Comparison of ENCODE assay signal across 8 mouse cellular contexts in genomic region chr13:34148767-34149392, GRCm38 (mm10). TPM values are rescaled to one million over a fixed set of nuclear protein-coding genes. Genes with fewer than 3 reads are reported as not detected.
DNase-seq lines count a peak whose midpoint lies in the region; ATAC-seq and TF ChIP-seq lines count a peak whose summit lies in the region.

No protein-coding gene starts in this region.

- H3K27me3 ChIP-seq in embryonic facial prominence, embryonic 11.5 days (ENCODE audit: control insufficient read depth, insufficient read depth, low read length): no peaks in the 10 kb centered on the region
- peaks cover 25% of the 10 kb centered on the region for H3K27me3 ChIP-seq in limb, embryonic 10.5 days (ENCODE audit: low read depth, poor library complexity, severe bottlenecking)
- H3K27me3 ChIP-seq in small intestine, adult 2 months (ENCODE audit: control insufficient read depth, insufficient read depth, low read length): no peaks in the 10 kb centered on the region

- TF ChIP-seq CTCF in small intestine, adult 2 months (IDR thresholded peaks at IDR 0.05; ENCODE audit: extremely low read depth, insufficient read length, insufficient replicate concordance, low read depth, low read length): no peak

- no peaks in the 10 kb centered on the region for H3K9me3 ChIP-seq in embryonic facial prominence, embryonic 11.5 days (replicated peaks; ENCODE audit: control insufficient read depth, low read length)
- H3K9me3 ChIP-seq in limb, embryonic 10.5 days (replicated peaks): no peaks in the 10 kb centered on the region

- peak overlapping the region; percentile 85 for H3K27ac ChIP-seq in embryonic facial prominence, embryonic 11.5 days (replicated peaks; ENCODE audit: low read depth, low read length)
- H3K27ac ChIP-seq in limb, embryonic 10.5 days: peak overlapping the region; percentile 81
- peak overlapping the region; percentile 23; the same call in 1 of the 2 replicates for H3K27ac ChIP-seq in small intestine, adult 2 months (ENCODE audit: insufficient read depth, low read depth, low read length)

- peak overlapping the region; percentile 34 for H3K4me3 ChIP-seq in embryonic facial prominence, embryonic 11.5 days (ENCODE audit: low read depth, low read length)
- peak overlapping the region; percentile 54 for H3K4me3 ChIP-seq in limb, embryonic 10.5 days
- peak overlapping the region; percentile 54 for H3K4me3 ChIP-seq in small intestine, adult 2 months (ENCODE audit: low read depth, low read length)

- 2% methylated on average over 23 of the region's 23 CpGs for WGBS in embryonic facial prominence, embryonic 11.5 days
- 8% methylated on average over 23 of the region's 23 CpGs for WGBS in limb, embryonic 10.5 days
- WGBS in small intestine, adult 2 months: 2% methylated on average over 23 of the region's 23 CpGs

- H3K4me1 ChIP-seq in embryonic facial prominence, embryonic 11.5 days (ENCODE audit: control insufficient read depth, insufficient read depth, low read length): no peaks in the 10 kb centered on the region
- peaks cover 26% of the 10 kb centered on the region for H3K4me1 ChIP-seq in limb, embryonic 10.5 days
- H3K4me1 ChIP-seq in small intestine, adult 2 months (ENCODE audit: control insufficient read depth, insufficient read depth, insufficient read length, low read length): peaks cover 2% of the 10 kb centered on the region; the same call in 1 of the 2 replicates

- peak overlapping the region; percentile 46 for H3K4me2 ChIP-seq in embryonic facial prominence, embryonic 11.5 days (ENCODE audit: low read depth, low read length)

- peak; percentile 78 for ATAC-seq in embryonic facial prominence, embryonic 11.5 days (replicated peaks; ENCODE audit: insufficient number of reproducible peaks, low FRiP score, low TSS enrichment, low read depth)
- ATAC-seq in megakaryocyte-erythroid progenitor cell, adult 5-6 weeks (replicated peaks; ENCODE audit: low FRiP score, low TSS enrichment, poor library complexity, severe bottlenecking): peak; percentile 66

- no peaks in the 10 kb centered on the region for H3K36me3 ChIP-seq in embryonic facial prominence, embryonic 11.5 days (replicated peaks; ENCODE audit: control insufficient read depth, insufficient read depth, low read depth, low read length)
- no peaks in the 10 kb centered on the region for H3K36me3 ChIP-seq in limb, embryonic 10.5 days
- H3K36me3 ChIP-seq in small intestine, adult 2 months (ENCODE audit: control insufficient read depth, insufficient read depth, low read length): no peaks in the 10 kb centered on the region

- peak; percentile 53 for DNase-seq in adrenal gland, adult 2 months
- DNase-seq in adrenal gland, adult 8-10 months: no peak
- peak; percentile 83 for DNase-seq in embryonic facial prominence, embryonic 11.5 days (ENCODE audit: low spot score)
- DNase-seq in heart, adult 8-10 months (ENCODE audit: low spot score): peak; percentile 74
- peak; percentile 38 for DNase-seq in kidney, adult 11 months
- peak; percentile 68 for DNase-seq in limb, embryonic 10.5 days (ENCODE audit: low spot score)

- TF ChIP-seq POLR2A in small intestine, adult 2 months (IDR thresholded peaks at IDR 0.05; ENCODE audit: low read depth, low read length): no peak

- peak overlapping the region; percentile 48 for H3K9ac ChIP-seq in embryonic facial prominence, embryonic 11.5 days (replicated peaks; ENCODE audit: low read length)

RNA-seq across cellular contexts. Expression of gene Psmg4, which starts 13.9 kb away (rescaled TPM):
- 10 to 100 TPM; 30.4 to 36.3 TPM for total RNA-seq in adrenal gland, adult 2 months (2021)
- polyA plus RNA-seq in adrenal gland, adult 2 months (2012; rRNA removed): 109 and 110 TPM in 2 replicates
- total RNA-seq in adrenal gland, adult 8-10 months (2022): 10 to 100 TPM; 28.6 to 39.3 (median 31.2) TPM
- 101 and 108 TPM in 2 replicates for polyA plus RNA-seq in embryonic facial prominence, embryonic 11.5 days (2014; fragmentation: Nextera tagmentation; extraction: Ambion mirVana)
- total RNA-seq in heart, adult 8-10 months (2022): 10 to 100 TPM; 24.7 to 33.2 (median 31.3) TPM
- 80.5 and 83.3 TPM in 2 replicates for polyA plus RNA-seq in limb, embryonic 10.5 days (2016; fragmentation: Nextera tagmentation; extraction: Ambion mirVana)
- 53.4 and 73.9 TPM in 2 replicates for total RNA-seq in megakaryocyte-erythroid progenitor cell, adult 5-6 weeks (2014; fragmentation: Nextera tagmentation)
- 145 and 217 TPM in 2 replicates for total RNA-seq in megakaryocyte-erythroid progenitor cell, adult 5-6 weeks (2017)
- polyA plus RNA-seq in small intestine, adult 2 months (2012; rRNA removed): 98.7 and 102 TPM in 2 replicates

RNA-seq across cellular contexts. Expression of gene Tubb2b, which starts 18.6 kb away (rescaled TPM):
- total RNA-seq in adrenal gland, adult 2 months (2021): 1 to 10 TPM; 1.1 to 1.7 TPM
- 1.6 and 4.2 TPM in 2 replicates for polyA plus RNA-seq in adrenal gland, adult 2 months (2012; rRNA removed)
- total RNA-seq in adrenal gland, adult 8-10 months (2022): 1 to 10 TPM in 3 of 4 experiments, under 1 TPM in 1; 0.81 to 3.5 (median 1.5) TPM
- 77.6 and 88.3 TPM in 2 replicates for polyA plus RNA-seq in embryonic facial prominence, embryonic 11.5 days (2014; fragmentation: Nextera tagmentation; extraction: Ambion mirVana)
- 1 to 10 TPM; 2.3 to 5.9 (median 4.3) TPM for total RNA-seq in heart, adult 8-10 months (2022)
- polyA plus RNA-seq in limb, embryonic 10.5 days (2016; fragmentation: Nextera tagmentation; extraction: Ambion mirVana): 11.7 and 15.6 TPM in 2 replicates
- total RNA-seq in megakaryocyte-erythroid progenitor cell, adult 5-6 weeks (2014; fragmentation: Nextera tagmentation): not detected in 2 replicates
- total RNA-seq in megakaryocyte-erythroid progenitor cell, adult 5-6 weeks (2017): not detected in 2 replicates
- 9.3 and 12.6 TPM in 2 replicates for polyA plus RNA-seq in small intestine, adult 2 months (2012; rRNA removed)

Comparison
In these comparisons a context has a peak if more than half of its experiments do, and no peak if none do; other contexts are left out.
1. H3K27ac ChIP-seq: peak in every context shown above with its lines; median percentile 85 in embryonic facial prominence, embryonic 11.5 days; 81 in limb, embryonic 10.5 days; 23 in small intestine, adult 2 months.